Mouse (Mus musculus): ENCODE measurements around the gene Slc4a8. TPM values are rescaled to one million over a fixed set of nuclear protein-coding genes. Genes with fewer than 3 reads are reported as not detected.
"Not testable (repeated sequence)": the region's sequence is repeated elsewhere in the genome, so short reads cannot be mapped to it uniquely, and the experiment has no call there.

The Slc4a8 gene
- polyA plus RNA-seq, 1 experiment: not detected

DNA sequence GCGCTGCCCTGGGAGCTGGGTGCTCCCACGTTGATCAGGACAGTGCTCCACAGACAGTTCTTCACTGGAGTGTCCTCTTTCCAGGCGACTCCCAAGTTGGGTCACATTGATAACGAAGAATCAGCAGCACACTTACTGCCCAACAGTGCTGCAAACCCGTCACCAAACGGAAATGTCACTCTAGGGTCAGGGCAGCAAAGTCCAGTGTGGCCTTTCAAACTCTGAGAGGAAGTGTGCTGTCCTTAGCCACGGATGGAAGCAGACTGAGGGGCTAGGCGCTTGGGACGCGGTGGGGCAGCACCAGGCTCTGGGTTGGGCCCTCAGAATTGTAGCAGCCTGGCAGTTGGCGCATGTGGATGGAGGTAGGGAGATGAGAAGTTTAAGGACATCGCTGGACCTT is 46.5 kb downstream of the Slc4a8 start:
- Histone ChIP-seq H3K27ac (ENCODE audit: insufficient read depth, low read depth, low read length) (no peak overlapping the region), H3K4me1 (ENCODE audit: control insufficient read depth, insufficient read depth, low read length) (no peaks in the 10 kb centered on the region; the same call in 1 of the 2 replicates), H3K4me3 (ENCODE audit: insufficient read depth, low read depth, low read length) (no peak overlapping the region)
- TF ChIP-seq CTCF (IDR thresholded peaks at IDR 0.05; ENCODE audit: insufficient read depth, low read depth, low read length) (no peak), POLR2A (IDR thresholded peaks at IDR 0.05; ENCODE audit: insufficient read depth, low read depth, low read length) (no peak)
- 88% methylated on average over 12 of the region's 12 CpGs for WGBS

DNA sequence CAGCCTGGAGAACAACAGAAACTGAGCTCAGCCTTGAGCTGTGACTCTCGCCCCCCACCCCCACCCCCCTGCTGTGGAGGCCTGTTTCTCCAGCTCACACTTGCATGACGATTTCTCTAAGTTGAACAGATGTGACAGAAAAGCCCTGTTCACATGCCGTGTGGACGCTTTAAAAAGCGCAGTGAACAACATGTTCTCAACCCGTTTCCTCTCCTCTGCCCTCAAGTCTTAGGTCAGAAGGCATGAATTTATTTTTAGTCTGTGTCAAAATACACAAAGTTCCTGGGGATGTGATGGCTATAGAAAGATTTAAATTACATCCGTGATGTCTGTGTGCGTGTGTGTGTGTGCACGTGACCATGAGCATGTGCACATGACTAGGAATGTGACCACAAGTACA is 46.9 kb downstream of the Slc4a8 start:
- H3K27ac ChIP-seq (ENCODE audit: insufficient read depth, low read depth, low read length): no peak overlapping the region
- peaks cover 1% of the 10 kb centered on the region; the same call in 1 of the 2 replicates for H3K4me1 ChIP-seq (ENCODE audit: control insufficient read depth, insufficient read depth, low read length)
- TF ChIP-seq POLR2A (IDR thresholded peaks at IDR 0.05; ENCODE audit: insufficient read depth, low read depth, low read length) (no peak), CTCF (IDR thresholded peaks at IDR 0.05; ENCODE audit: insufficient read depth, low read depth, low read length) (no peak)
- no peak overlapping the region for H3K4me3 ChIP-seq (ENCODE audit: insufficient read depth, low read depth, low read length)
- 81% methylated on average over 9 of the region's 9 CpGs for WGBS

DNA sequence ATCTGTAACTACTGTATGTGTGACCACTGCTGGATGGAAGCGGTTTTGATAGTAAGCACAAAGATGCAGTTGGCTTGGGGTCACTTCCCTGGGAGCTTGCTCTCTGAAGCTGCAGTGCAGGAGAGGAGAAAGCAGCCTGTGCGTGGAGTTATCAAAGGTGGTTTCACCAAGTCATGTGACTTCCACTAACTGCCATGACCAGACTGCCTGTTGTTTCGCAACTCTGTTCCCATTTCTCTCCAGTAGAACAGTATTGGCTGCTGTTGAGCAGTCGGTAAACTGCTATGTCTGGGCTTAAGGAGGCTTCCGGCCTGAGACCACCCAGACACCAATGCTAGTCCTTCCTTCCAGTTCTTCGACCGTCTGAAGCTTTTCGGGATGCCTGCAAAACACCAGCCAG is 48.7 kb downstream of the Slc4a8 start:
- Histone ChIP-seq H3K4me1 (ENCODE audit: control insufficient read depth, insufficient read depth, low read length) (peaks cover 11% of the 10 kb centered on the region), H3K4me3 (ENCODE audit: insufficient read depth, low read depth, low read length) (no peak overlapping the region), H3K27ac (ENCODE audit: insufficient read depth, low read depth, low read length) (no peak overlapping the region)
- TF ChIP-seq CTCF (IDR thresholded peaks at IDR 0.05; ENCODE audit: insufficient read depth, low read depth, low read length) (no peak), POLR2A (IDR thresholded peaks at IDR 0.05; ENCODE audit: insufficient read depth, low read depth, low read length) (no peak)
- 94% methylated on average over 8 of the region's 8 CpGs for WGBS

DNA sequence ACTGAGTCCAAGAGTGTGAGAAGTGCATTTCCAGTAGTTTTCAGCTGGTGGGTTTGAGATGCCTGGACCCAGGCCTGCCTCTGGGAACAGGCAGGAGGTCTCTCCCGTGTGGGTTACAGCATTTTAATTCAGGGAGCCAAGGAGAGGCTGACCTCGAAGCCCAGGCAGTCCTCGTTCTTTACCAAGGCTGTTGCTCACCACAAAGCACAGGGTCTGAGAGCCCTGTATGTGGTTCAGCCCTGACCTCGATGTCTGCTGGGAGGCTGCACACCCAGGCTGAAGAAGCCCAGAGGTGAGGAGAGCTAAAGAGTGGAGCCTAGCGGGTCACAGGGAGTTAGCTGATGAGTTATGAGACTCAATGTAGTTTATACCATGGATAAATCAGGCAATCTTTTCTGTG is 52.0 kb downstream of the Slc4a8 start:
- H3K4me1 ChIP-seq (ENCODE audit: control insufficient read depth, insufficient read depth, low read length): peaks cover 22% of the 10 kb centered on the region
- no peak for TF ChIP-seq CTCF (IDR thresholded peaks at IDR 0.05; ENCODE audit: insufficient read depth, low read depth, low read length)
- TF ChIP-seq POLR2A (IDR thresholded peaks at IDR 0.05; ENCODE audit: insufficient read depth, low read depth, low read length): no peak
- H3K27ac ChIP-seq (ENCODE audit: insufficient read depth, low read depth, low read length): no peak overlapping the region
- no peak overlapping the region for H3K4me3 ChIP-seq (ENCODE audit: insufficient read depth, low read depth, low read length)
- 65% methylated on average over 5 of the region's 5 CpGs for WGBS

DNA sequence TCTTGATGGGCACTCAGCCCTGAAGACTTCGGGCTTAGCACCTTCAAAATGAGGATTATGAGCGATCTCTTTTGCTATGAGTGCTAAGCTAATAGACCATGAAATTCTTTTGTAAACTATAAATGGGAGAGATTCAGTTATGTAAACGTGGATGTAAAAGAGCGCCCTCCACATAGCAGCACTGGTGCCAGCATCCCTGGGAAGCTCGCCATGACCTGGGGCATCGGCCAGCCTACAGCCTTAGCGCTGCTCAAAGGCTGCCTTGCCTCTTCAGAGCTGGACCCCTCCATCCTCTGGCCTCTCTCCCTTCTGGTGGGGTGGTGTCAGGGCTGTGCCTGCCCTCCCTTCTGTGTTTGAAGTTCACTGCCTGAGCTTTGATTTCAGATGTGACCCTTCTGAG is 52.5 kb downstream of the Slc4a8 start:
- Histone ChIP-seq H3K4me1 (ENCODE audit: control insufficient read depth, insufficient read depth, low read length) (peaks cover 22% of the 10 kb centered on the region), H3K4me3 (ENCODE audit: insufficient read depth, low read depth, low read length) (no peak overlapping the region), H3K27ac (ENCODE audit: insufficient read depth, low read depth, low read length) (no peak overlapping the region)
- TF ChIP-seq CTCF (IDR thresholded peaks at IDR 0.05; ENCODE audit: insufficient read depth, low read depth, low read length) (no peak), POLR2A (IDR thresholded peaks at IDR 0.05; ENCODE audit: insufficient read depth, low read depth, low read length) (no peak)
- WGBS: 50% methylated on average over 7 of the region's 7 CpGs

DNA sequence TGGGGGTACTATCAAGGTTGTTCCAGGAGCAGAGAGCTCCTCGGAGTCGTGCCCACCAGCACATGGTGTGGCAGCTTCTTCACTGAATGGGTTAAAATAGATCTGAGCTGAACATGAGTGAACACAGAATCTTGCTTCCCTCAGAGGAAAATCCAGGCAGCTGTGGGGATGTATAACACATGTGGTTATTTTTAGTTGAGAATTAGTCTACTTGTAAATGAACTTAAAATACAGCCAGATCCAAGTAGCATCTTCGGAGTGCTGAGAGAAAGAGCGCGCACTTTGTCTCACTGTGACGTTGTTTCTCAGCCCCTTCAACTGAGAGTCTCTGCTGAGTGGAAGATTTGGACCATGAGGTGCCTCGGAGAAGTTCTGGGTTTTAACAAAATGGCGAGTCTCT is 53.8 kb downstream of the Slc4a8 start:
- WGBS: 29% methylated on average over 8 of the region's 8 CpGs
- H3K4me1 ChIP-seq (ENCODE audit: control insufficient read depth, insufficient read depth, low read length): peaks cover 22% of the 10 kb centered on the region
- H3K27ac ChIP-seq (ENCODE audit: insufficient read depth, low read depth, low read length): 0 out of 2 replicates have a peak overlapping the region, but pooled peaks have one; percentile 60
- no peak for TF ChIP-seq POLR2A (IDR thresholded peaks at IDR 0.05; ENCODE audit: insufficient read depth, low read depth, low read length)
- no peak for TF ChIP-seq CTCF (IDR thresholded peaks at IDR 0.05; ENCODE audit: insufficient read depth, low read depth, low read length)
- H3K4me3 ChIP-seq (ENCODE audit: insufficient read depth, low read depth, low read length): no peak overlapping the region

DNA sequence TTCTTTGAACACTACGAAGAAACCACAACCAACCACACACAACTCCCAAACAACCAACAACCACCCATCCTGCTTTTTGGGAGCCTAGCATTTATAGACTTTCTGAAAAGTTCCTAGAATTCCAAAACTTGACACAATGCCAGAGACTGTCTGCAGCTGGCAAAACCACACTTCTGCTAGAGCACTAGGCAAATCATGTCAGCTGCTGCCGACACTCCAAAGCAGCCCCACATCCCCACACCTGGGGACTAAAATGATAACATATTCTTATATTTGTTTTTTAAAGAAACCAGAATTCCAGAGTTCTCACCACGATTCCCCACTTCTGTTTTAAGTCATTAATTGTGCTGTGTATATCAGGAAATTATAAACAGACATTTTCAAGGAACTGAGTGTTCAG is 57.3 kb downstream of the Slc4a8 start:
- TF ChIP-seq CTCF (IDR thresholded peaks at IDR 0.05; ENCODE audit: insufficient read depth, low read depth, low read length) (no peak), POLR2A (IDR thresholded peaks at IDR 0.05; ENCODE audit: insufficient read depth, low read depth, low read length) (no peak)
- peaks cover 25% of the 10 kb centered on the region for H3K4me1 ChIP-seq (ENCODE audit: control insufficient read depth, insufficient read depth, low read length)
- WGBS: 84% methylated on average over 3 of the region's 3 CpGs
- H3K4me3 ChIP-seq (ENCODE audit: insufficient read depth, low read depth, low read length): no peak overlapping the region
- H3K27ac ChIP-seq (ENCODE audit: insufficient read depth, low read depth, low read length): no peak overlapping the region

DNA sequence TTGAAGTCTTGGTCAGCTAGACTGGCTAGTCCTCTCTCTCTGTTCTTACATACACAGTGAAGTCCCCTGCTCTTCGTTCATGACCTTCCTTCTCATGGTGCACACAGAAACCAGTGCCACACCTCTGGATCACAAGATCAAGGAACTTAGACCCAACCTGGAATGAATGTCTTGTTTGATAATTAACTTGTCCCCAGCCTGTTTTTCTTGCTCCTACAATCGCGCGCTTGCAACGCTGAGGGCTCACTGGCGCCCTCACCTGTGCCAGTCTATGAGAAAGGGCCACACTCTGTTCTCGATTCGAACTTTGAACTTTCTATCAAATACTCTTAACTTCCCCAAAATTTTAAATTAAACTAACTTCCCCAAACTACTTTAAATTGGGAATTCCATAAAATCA is 60.3 kb downstream of the Slc4a8 start:
- TF ChIP-seq POLR2A (IDR thresholded peaks at IDR 0.05; ENCODE audit: insufficient read depth, low read depth, low read length): no peak
- no peak for TF ChIP-seq CTCF (IDR thresholded peaks at IDR 0.05; ENCODE audit: insufficient read depth, low read depth, low read length)
- WGBS: 77% methylated on average over 8 of the region's 8 CpGs
- Histone ChIP-seq H3K4me1 (ENCODE audit: control insufficient read depth, insufficient read depth, low read length) (peaks cover 26% of the 10 kb centered on the region), H3K4me3 (ENCODE audit: insufficient read depth, low read depth, low read length) (no peak overlapping the region), H3K27ac (ENCODE audit: insufficient read depth, low read depth, low read length) (no peak overlapping the region)

DNA sequence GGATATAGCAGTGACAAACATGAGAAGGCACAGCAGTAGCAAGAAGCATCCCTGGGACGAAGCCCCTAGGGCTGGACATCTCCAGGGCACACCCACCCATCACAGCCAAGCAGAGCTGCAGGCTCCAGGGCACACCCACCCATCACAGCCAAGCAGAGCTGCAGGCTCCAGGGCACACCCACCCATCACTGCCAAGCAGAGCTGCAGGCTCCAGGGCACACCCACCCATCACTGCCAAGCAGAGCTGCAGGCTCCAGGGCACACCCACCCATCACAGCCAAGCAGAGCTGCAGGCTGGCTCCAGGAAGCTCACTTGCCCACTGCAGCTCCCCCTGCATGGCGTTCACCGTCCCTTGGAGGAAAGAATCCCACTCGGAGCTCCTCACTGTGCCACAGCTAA is 60.8 kb downstream of the Slc4a8 start:
- H3K27ac ChIP-seq (ENCODE audit: insufficient read depth, low read depth, low read length); H3K4me3 ChIP-seq (ENCODE audit: insufficient read depth, low read depth, low read length): not testable (repeated sequence)
- peaks cover 26% of the 10 kb centered on the region for H3K4me1 ChIP-seq (ENCODE audit: control insufficient read depth, insufficient read depth, low read length)
- WGBS: 35% methylated on average over 4 of the region's 4 CpGs

DNA sequence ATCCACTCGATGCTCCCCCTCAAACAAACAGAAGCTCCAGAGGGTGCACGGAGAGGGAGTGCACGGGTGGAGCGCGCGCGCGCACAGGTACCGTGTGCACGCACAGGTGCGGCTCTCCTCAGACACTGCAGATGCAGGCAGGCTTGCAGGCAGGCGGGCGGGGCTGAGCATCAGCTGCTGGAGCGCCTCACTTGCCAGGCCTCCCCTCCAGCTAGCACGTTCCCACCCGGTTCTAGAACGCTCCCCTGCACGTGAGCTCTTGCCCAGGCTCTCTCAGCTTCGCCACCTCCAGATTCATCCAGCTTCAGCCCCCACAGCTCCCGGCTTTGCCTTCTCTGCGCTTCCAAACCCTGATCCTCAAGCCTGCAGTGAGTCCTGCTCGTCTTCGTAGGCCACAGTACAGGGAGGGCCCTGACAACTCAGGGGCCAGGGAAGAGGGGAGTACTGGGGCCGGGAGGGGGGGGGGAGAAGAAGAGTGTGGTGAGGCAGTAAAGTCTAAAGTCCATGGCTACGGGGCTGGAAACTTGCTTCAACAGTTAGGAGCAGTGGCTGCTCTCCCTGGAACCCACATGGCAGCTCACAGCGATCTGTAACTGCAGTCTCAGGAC is 63.8 kb downstream of the Slc4a8 start:
- TF ChIP-seq CTCF (IDR thresholded peaks at IDR 0.05; ENCODE audit: insufficient read depth, low read depth, low read length): no peak
- TF ChIP-seq POLR2A (IDR thresholded peaks at IDR 0.05; ENCODE audit: insufficient read depth, low read depth, low read length): no peak
- peaks cover 35% of the 10 kb centered on the region for H3K4me1 ChIP-seq (ENCODE audit: control insufficient read depth, insufficient read depth, low read length)
- 19% methylated on average over 26 of the region's 26 CpGs for WGBS
- H3K27ac ChIP-seq (ENCODE audit: insufficient read depth, low read depth, low read length): no peak overlapping the region
- peak overlapping the region; percentile 10; the same call in 1 of the 2 replicates for H3K4me3 ChIP-seq (ENCODE audit: insufficient read depth, low read depth, low read length)
